Mouse (Mus musculus) forebrain, embryonic 11.5 days (tissue): Measurements from ENCODE around the gene Mst1r. TPM values are rescaled to one million over a fixed set of nuclear protein-coding genes. Genes with fewer than 3 reads are reported as not detected.

Experiments
- ATAC-seq: fragments of 200-750 bp; cut with Nextera tagmentation; replicated peaks from 2 replicates; pipeline ENCODE4 v1.8.0; 2017; ENCODE audit warnings: moderate TSS enrichment; ENCODE audit not compliant: low FRiP score
- DNase-seq: peaks from one replicate; pipeline ENCODE4 v3.0.0-alpha.2; 2017; ENCODE audit warnings: low spot score
- H3K27ac ChIP-seq: fragments of 300-500 bp; sonication (generic); 2 replicates; pipeline ENCODE4 v1.5.1; 2014; ENCODE audit warnings: low read depth, low read length
- H3K27me3 ChIP-seq: fragments of 300-500 bp; sonication (generic); 2 replicates; pipeline ENCODE4 v1.6.1; 2014; ENCODE audit warnings: mild to moderate bottlenecking, low read length, mixed read lengths; ENCODE audit not compliant: control insufficient read depth, insufficient read depth
- H3K36me3 ChIP-seq: fragments of 300-500 bp; sonication (generic); 2 replicates; pipeline ENCODE4 v1.6.1; 2014; ENCODE audit warnings: mild to moderate bottlenecking, low read length, moderate library complexity, mixed read lengths; ENCODE audit not compliant: control insufficient read depth, insufficient read depth
- H3K4me1 ChIP-seq: fragments of 300-500 bp; sonication (generic); replicated peaks from 2 replicates; pipeline ENCODE4 v1.6.1; 2014; ENCODE audit warnings: low read length, mixed read lengths; ENCODE audit not compliant: control insufficient read depth, insufficient read depth
- H3K4me2 ChIP-seq: fragments of 300-500 bp; sonication (generic); 2 replicates; pipeline ENCODE4 v1.6.1; 2014; ENCODE audit warnings: low read depth, mild to moderate bottlenecking, low read length, moderate library complexity, mixed read lengths; ENCODE audit not compliant: severe bottlenecking
- H3K4me3 ChIP-seq: fragments of 300-500 bp; sonication (generic); 2 replicates; pipeline ENCODE4 v1.5.1; 2014; ENCODE audit warnings: low read depth, low read length
- H3K9ac ChIP-seq: fragments of 300-500 bp; sonication (generic); 2 replicates; pipeline ENCODE4 v1.6.1; 2014; ENCODE audit warnings: low read length
- H3K9me3 ChIP-seq: fragments of 300-500 bp; sonication (generic); 2 replicates; pipeline ENCODE4 v1.6.1; 2016; ENCODE audit warnings: low read length, mixed read lengths; ENCODE audit not compliant: control insufficient read depth
- WGBS: fragments of 180-500 bp; shearing (Covaris S2); extraction: QIAGEN DNeasy Blood & Tissue Kit; methylation state at CpG from one replicate; pipeline ENCODE4 v1.1.7; 2014; 5-methylcytosine and 5-hydroxymethylcytosine counted together
- polyA plus RNA-seq: library from polyadenylated mRNA; unstranded; fragments of >200 nt; fragmentation: Nextera tagmentation; extraction: Ambion mirVana; gene quantifications from 2 replicates; pipeline ENCODE4 v1.2.1, GENCODE M21; 2014

Mst1r gene
- polyA plus RNA-seq, 1 experiment from 2014 or later, result 0.43 TPM

DNA sequence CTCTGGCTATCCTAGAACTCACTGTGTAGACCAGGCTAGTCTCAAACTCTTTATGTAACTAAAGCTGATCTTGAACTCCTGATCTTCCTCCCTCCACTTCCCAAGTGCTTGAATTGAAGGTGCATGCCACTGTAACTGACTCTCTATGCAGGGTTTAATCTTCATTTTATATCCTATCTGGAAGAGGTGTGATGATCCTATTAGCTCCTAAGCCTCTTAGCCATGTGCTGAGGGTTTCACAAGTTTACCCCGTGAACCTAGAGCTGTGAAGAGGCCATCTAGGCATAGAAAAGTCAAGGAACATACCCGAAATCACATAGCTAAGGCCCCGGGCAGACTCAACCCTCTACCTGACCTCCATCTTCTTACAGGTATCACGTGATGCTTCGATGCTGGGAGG is 12.8 kb downstream of the Mst1r start:
- Histone ChIP-seq H3K27me3 (no peaks in the 10 kb centered on the region), H3K36me3 (no peaks in the 10 kb centered on the region), H3K4me2 (no peak overlapping the region), H3K27ac (no peak overlapping the region), H3K9me3 (no peaks in the 10 kb centered on the region), H3K4me3 (no peak overlapping the region), H3K9ac (no peak overlapping the region), H3K4me1 (peaks cover 3% of the 10 kb centered on the region; the same call in 1 of the 2 replicates)
- DNase-seq (no peak), ATAC-seq (no peak)
- 85% methylated on average over 5 of the region's 5 CpGs for WGBS

DNA sequence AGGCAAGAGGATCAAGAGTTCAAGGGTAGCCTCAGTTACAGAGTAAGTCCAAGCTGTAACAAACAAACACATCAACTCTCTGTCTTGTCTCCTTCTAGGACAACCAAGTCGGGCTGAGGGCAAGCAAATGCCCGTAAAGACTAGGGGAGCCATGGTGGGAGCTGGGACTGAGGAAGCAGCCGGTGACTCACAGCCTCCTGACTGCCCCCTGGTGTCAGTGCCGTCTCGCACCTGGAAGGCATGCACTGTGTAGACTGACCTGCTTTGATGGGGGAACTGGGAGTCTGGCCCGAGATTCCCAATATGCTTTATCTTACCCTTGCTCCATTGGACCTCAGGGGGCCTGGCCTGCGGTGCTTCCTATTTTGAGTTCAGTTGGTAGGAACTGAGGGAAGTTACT is 16.3 kb downstream of the Mst1r start:
- no peak overlapping the region for H3K4me3 ChIP-seq
- 36% methylated on average over 7 of the region's 7 CpGs for WGBS
- no peaks in the 10 kb centered on the region for H3K9me3 ChIP-seq
- H3K4me2 ChIP-seq, result no peak overlapping the region
- H3K4me1 ChIP-seq, result peaks cover 3% of the 10 kb centered on the region; the same call in 1 of the 2 replicates
- no peaks in the 10 kb centered on the region for H3K36me3 ChIP-seq
- H3K9ac ChIP-seq, result no peak overlapping the region
- H3K27ac ChIP-seq, result no peak overlapping the region
- ATAC-seq (no peak), DNase-seq (peak; percentile 67)
- no peaks in the 10 kb centered on the region for H3K27me3 ChIP-seq

DNA sequence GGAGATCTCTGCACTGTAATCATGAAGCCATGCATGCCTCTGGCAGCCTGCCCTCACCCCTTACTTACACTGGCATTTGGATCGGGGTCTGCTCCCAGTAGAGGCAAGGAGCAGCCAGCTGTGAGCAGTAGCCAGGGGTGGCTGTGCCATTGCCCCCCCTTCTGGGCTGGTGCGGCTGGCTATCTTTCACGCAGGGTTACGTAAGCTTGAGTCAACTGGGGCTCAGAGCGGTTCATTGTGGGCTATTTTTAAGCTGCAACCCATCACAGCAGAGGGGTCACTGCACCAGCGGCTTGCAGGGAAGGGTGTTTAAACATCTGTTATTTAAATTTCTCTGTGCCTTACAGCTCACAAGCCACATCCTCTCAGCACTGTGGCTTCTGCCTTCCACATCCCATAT is 17.3 kb downstream of the Mst1r start:
- 62% methylated on average over 6 of the region's 6 CpGs for WGBS
- DNase-seq, result no peak
- Histone ChIP-seq H3K27ac (no peak overlapping the region), H3K4me1 (0 out of 2 replicates have a peak, but pooled peaks cover 2% of the 10 kb centered on the region), H3K36me3 (no peaks in the 10 kb centered on the region), H3K4me2 (no peak overlapping the region), H3K9me3 (no peaks in the 10 kb centered on the region), H3K27me3 (no peaks in the 10 kb centered on the region), H3K4me3 (no peak overlapping the region), H3K9ac (no peak overlapping the region)
- no peak for ATAC-seq

DNA sequence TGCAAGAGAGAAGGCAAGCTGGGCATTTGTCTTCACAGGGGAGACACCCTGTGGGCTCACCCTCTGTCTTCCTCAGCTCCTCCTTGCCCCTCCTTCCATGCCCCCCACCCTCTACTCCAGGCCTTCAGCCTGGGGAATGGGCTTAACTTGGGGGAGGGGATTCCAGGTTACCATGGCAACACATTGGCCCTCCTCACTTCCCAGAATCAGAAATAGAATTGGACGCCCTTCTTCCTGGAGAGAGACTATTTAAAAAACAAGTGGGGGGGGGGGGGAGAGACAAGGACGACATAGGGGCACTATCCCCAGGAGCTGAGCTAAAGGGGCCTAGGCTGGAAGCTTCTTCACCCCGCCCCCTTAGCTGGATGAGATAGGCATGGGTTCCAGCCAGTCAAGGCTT is 18.6 kb downstream of the Mst1r start:
- H3K36me3 ChIP-seq, result no peaks in the 10 kb centered on the region
- WGBS, result 24% methylated on average over 3 of the region's 3 CpGs
- 0 out of 2 replicates have a peak, but pooled peaks cover 2% of the 10 kb centered on the region for H3K4me1 ChIP-seq
- H3K9ac ChIP-seq, result no peak overlapping the region
- H3K9me3 ChIP-seq, result no peaks in the 10 kb centered on the region
- H3K27me3 ChIP-seq, result no peaks in the 10 kb centered on the region
- H3K4me2 ChIP-seq, result no peak overlapping the region
- H3K4me3 ChIP-seq, result no peak overlapping the region
- no peak for ATAC-seq
- no peak for DNase-seq
- H3K27ac ChIP-seq, result no peak overlapping the region

DNA sequence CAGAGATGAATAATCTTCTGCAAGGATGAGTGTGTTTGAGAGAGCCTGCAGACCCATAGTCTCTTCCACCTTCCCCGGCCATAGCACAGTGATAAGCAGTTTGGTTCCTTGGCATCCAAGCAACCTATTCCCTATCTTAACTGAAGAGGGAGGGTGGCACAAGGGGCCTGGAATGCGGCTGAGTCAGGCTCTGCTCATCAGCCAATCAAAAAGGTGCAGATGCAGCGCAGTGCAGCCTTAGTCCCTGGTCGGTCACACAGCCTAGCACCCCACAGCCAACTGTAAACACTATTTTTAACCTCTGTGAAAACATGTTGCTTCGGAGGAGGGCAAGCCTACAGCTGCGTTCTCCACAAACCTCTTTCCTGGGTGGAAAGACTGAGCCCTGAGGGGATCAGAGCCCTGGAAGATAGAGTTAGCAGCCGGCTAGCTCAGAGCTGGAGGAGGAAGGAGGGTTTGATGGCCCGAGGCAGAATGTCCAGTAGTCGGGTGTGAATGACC is 20.3 kb downstream of the Mst1r start:
- no peaks in the 10 kb centered on the region for H3K9me3 ChIP-seq
- DNase-seq (no peak), ATAC-seq (no peak)
- WGBS, result 69% methylated on average over 9 of the region's 9 CpGs
- H3K4me3 ChIP-seq, result no peak overlapping the region
- H3K4me1 ChIP-seq, result 0 out of 2 replicates have a peak, but pooled peaks cover 2% of the 10 kb centered on the region
- no peak overlapping the region for H3K27ac ChIP-seq
- H3K36me3 ChIP-seq, result no peaks in the 10 kb centered on the region
- no peak overlapping the region for H3K4me2 ChIP-seq
- no peaks in the 10 kb centered on the region for H3K27me3 ChIP-seq
- H3K9ac ChIP-seq, result no peak overlapping the region

DNA sequence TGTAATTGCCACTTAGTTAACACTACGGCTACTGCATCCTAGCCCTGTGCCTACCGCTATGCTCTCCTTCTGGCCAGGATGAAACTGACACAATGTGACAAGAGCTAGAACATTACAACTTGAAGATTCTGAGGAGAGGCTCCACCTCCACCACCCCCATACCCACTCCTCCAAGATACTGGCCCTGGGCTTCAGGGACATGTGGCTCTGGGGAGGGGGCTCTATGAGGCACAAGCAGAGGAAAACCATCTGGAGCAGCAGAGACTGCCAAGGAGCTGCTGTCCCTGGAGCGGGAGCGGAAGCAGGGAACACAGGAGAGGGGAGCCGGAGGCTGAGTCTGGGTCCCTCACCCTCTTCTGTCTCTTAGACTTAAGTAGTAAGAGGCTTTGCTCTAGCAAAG is 21.1 kb downstream of the Mst1r start:
- 89% methylated on average over 5 of the region's 5 CpGs for WGBS
- ATAC-seq (no peak), DNase-seq (no peak)
- H3K27ac ChIP-seq, result no peak overlapping the region
- H3K36me3 ChIP-seq, result no peaks in the 10 kb centered on the region
- 0 out of 2 replicates have a peak, but pooled peaks cover 2% of the 10 kb centered on the region for H3K4me1 ChIP-seq
- no peak overlapping the region for H3K9ac ChIP-seq
- H3K27me3 ChIP-seq, result no peaks in the 10 kb centered on the region
- no peak overlapping the region for H3K4me2 ChIP-seq
- H3K9me3 ChIP-seq, result no peaks in the 10 kb centered on the region
- no peak overlapping the region for H3K4me3 ChIP-seq

DNA sequence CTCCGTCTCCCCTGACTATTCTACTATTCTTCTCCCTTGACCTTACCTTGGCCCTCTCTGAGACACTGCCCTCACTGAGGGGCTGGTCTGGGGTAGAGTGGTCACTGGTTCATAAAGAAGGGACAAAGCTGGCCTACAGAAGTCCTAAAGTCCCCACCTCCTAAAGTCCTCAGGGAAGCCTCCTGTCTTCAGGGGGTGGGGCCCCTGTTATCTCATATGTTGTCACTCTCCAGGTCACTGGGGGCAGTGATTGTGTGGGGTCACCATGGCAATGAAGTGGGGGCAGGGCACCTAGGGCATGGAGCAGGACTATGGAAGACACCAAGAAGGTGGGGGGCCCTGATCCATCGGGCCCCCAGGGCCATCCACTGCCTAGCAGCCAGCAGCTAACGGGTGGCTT is 21.5 kb downstream of the Mst1r start, which contains the start of gene Actl11:
Gene Actl11, plus strand, starts transcription at position 301 of the 400 bp plus-strand sequence.
- Histone ChIP-seq H3K4me3 (no peak within 1 kb of the TSS), H3K27ac (no peak within 1 kb of the TSS), H3K9me3 (no peaks in the 10 kb centered on the region), H3K4me2 (no peak within 1 kb of the TSS), H3K27me3 (no peaks in the 10 kb centered on the region), H3K9ac (no peak within 1 kb of the TSS), H3K36me3 (no peaks in the 10 kb centered on the region), H3K4me1 (0 out of 2 replicates have a peak, but pooled peaks cover 2% of the 10 kb centered on the region)
- ATAC-seq (no peak), DNase-seq (no peak)
- WGBS, result 84% methylated on average over 3 of the region's 3 CpGs

DNA sequence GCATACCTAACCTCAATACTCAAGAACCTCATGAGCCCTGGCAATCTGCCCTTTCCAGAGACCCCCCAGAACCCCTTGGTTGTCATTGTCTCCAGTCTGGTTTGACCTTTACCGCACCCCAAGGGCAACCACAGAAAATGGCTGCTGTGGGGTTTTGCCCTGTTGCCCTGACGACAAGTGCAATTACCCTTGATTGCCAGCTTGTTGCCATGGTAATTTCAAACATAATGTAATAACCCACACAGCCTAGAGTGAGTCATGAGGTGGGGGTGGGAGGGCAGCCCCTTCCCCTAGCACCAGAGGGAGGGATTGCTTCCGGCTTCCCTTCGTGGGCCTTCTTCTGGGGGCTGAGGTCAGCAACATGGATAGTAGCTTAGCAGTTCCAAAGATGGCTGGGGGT is 25.5 kb downstream of the Mst1r start:
- no peak overlapping the region for H3K4me2 ChIP-seq
- no peak overlapping the region for H3K9ac ChIP-seq
- H3K36me3 ChIP-seq, result no peaks in the 10 kb centered on the region
- H3K27me3 ChIP-seq, result no peaks in the 10 kb centered on the region
- no peak overlapping the region for H3K4me3 ChIP-seq
- ATAC-seq (no peak), DNase-seq (no peak)
- no peaks in the 10 kb centered on the region for H3K9me3 ChIP-seq
- peaks cover 13% of the 10 kb centered on the region; the same call in 1 of the 2 replicates for H3K4me1 ChIP-seq
- H3K27ac ChIP-seq, result no peak overlapping the region
- 73% methylated on average over 4 of the region's 4 CpGs for WGBS

DNA sequence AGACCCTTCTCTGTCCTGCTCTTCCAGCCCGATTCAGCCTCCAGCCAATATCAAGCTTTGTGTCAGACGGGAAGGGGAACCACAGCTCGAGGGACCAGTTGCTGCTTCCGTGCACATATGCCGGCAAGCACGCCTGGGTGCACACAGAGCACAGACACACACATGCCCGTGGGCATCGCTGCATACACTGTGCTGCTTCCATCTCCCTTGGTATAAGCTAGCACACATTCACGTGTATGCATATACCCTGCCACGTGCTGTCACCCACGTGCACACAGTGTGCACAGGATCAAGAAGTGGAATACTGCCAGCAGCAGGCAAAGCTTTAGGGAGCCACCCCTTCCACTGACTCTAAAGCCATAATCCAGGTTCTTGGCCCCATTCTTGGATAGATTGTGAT is 27.5 kb downstream of the Mst1r start:
- no peak overlapping the region for H3K4me2 ChIP-seq
- no peaks in the 10 kb centered on the region for H3K9me3 ChIP-seq
- no peak overlapping the region for H3K9ac ChIP-seq
- no peak overlapping the region for H3K4me3 ChIP-seq
- H3K36me3 ChIP-seq, result no peaks in the 10 kb centered on the region
- no peak for DNase-seq
- 87% methylated on average over 11 of the region's 11 CpGs for WGBS
- H3K27ac ChIP-seq, result no peak overlapping the region
- no peaks in the 10 kb centered on the region for H3K27me3 ChIP-seq
- ATAC-seq, result no peak
- H3K4me1 ChIP-seq, result peaks cover 13% of the 10 kb centered on the region; the same call in 1 of the 2 replicates
